Mouse (Mus musculus): ENCODE measurements around the gene Atrnl1.

DNA sequence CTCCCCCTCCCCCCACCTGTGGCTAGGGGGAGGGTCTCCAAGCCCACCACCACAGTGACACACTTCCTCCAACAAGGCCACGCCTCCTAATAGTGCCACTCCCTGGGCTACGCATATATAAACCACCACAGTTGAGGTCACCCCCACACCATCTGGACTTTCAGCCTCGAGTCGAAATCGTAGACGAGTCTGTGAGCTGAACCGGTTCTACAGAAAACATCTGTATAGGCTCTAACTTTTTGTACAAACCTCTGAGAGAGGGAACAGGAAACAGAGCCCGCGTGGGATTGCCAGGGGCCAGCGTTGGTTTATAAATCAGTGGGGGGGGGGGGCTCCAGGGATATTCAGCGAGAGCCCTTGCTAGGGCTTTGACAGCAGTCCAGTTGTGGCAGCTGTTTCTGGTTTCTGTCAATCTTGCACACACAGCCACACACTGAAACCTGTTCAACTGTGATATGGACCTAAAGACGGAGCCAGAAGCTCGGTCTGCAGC, 508.9 kb downstream of the Atrnl1 start:
- TF ChIP-seq POLR2A (IDR thresholded peaks at IDR 0.05; ENCODE audit: extremely low read depth, insufficient read depth, low read length), result no peak
- no peak for TF ChIP-seq CTCF (IDR thresholded peaks at IDR 0.05; ENCODE audit: extremely low read depth, insufficient read depth, low read length)
